Mouse (Mus musculus) layer of hippocampus, postnatal 10 days (tissue): Measurements from ENCODE around the gene Syn3. TPM values are rescaled to one million over a fixed set of nuclear protein-coding genes. Genes with fewer than 3 reads are reported as not detected.
"Not testable (repeated sequence)": the region's sequence is repeated elsewhere in the genome, so short reads cannot be mapped to it uniquely, and the experiment has no call there.

Experiments
- DNase-seq, 2 experiments: peaks; one replicate each; pipeline ENCODE4 v3.0.0; 2021; ENCODE audit warnings: low spot score in 2 of 2
- total RNA-seq, 2 experiments: library from RNA; stranded (reverse); gene quantifications; 2 replicates each; pipeline ENCODE4 v1.2.3; 2021

Syn3 gene
- total RNA-seq, 2 experiments from 2014 or later = 35.1 to 39.6 TPM

DNA sequence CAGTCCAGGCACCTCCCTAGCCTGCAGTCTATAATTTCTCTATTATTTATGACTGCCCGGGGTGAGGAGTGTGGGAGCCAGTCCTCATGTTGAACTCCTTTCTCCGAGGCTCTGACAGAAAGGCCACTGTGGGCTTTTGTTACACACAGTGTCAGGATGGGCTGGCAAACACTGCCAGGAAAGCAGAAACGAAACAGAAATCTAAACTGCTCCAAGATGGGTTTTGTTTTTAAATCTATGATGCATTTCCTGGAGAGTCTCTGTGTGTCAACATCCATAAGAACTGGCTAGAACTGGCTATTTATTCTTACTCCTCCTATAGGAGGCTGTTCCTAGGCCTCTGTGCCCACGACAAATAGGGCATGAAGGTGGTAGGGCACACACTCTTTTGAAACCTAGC is 374.6 kb downstream of the Syn3 start:
- no peak for DNase-seq

DNA sequence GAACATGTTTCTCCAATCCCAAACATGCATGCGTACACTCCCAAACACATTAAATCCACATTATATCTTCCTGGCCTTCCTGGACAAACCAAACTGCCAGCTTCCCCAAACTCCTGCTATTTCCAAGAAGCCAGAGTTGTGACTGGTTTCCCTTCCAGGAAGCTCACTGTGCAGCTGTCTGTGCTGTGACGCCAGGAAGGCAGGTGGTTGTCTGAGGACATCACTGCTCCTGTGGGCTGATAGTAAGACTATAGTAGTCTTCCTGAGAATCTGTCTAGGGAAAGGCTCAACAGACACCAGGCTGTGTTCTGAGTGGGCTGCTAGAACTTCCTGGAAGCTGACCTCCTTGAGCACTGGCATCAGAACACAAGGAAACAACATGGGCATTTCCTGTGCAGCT is 375.5 kb downstream of the Syn3 start:
- DNase-seq = no peak

DNA sequence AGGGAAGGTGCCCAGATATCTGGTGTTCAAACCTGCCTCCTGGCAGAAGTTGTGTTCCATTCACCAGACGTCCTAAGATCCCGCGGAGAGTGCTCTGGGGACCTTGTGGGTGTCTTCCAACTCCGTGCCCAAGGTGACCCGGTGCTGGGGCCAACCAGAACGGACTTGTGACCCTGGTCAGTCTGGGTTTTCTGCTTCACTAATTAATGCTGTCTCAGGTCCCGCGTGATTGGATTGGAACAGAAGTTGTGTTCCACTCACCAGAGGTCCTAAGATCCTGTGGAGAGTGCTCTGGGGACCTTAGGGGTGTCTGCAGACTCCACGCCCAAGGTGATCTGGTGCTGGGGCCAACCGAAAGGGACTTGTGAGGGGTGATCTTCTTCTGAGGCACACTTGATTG is 376.2 kb downstream of the Syn3 start:
- not testable (repeated sequence) for DNase-seq

DNA sequence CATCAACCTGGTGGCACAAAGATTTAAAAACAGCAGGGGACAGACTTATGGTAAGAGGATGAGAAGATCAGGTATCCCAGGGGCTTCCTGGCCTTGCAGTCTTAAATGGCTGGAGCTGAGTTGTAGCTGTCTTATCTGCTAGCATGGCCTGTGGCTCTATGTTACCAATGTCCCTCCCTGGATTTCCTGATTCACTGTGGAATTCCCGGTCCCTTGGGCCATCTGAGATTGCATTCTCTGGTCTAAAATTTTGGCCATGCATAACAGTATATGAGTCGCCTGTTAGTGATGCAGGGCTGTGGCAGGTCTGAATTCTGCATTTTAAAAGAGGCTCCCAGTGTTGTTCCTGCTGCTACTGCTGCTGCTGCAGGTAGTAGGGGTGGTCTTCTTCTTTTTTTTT is 382.4 kb downstream of the Syn3 start:
- DNase-seq = no peak

DNA sequence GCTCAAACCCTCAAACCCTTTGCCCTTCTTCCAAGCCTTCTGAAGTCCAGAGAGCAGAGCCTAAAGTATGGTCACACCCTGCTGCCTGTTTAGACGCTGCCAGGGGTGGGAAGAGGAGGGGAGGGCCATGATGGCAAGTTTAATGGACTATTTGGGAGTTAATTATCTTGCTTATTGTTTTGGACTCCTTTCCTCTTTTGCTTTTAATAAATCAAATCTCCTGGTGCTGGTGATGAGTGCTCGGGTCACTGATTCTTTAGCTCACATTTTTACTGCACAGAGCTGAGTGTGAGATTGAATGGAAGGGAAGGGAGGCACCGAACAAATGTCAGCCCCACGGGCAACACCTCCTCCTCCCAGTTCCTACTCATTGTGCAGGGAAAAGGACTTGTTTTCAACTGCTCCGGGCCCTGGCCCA is 384.3 kb downstream of the Syn3 start:
- DNase-seq = no peak

DNA sequence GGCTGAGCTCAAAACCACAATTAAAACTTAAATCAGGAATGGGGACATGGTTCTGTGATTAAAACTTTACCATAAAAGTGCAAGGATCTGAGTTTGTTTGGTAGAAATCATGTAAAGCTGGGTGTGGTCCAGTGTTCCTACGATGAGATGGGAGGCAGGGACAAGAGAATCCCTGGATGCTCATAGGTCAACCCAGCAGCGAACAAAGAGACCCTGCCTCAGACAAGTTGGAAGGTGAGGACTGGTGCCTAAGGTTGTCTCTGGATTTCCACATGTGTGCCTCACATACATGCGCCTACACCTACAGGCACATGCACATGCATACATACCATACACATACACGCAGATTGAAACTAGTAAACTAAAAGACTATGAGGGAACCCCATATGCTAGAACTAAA is 389.9 kb downstream of the Syn3 start:
- no peak for DNase-seq

DNA sequence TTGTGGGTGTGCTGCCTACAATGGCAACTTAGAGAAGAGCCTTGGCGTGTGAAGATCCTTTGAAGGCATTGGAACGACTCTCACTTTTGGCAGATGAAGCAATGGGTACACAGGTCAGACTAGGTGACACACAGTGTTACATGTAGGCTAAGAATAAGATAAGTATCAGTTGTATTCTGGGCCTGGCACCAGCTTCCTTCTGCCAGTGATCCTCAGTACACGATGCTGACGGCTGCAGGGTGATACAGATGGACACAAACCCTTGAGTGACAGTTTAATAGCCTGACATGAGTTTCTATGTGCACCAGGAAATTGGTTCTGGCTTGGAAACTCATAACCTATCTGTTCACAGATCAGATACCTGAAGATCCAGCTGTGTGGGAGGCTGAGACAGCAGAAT is 391.0 kb downstream of the Syn3 start:
- DNase-seq = no peak

DNA sequence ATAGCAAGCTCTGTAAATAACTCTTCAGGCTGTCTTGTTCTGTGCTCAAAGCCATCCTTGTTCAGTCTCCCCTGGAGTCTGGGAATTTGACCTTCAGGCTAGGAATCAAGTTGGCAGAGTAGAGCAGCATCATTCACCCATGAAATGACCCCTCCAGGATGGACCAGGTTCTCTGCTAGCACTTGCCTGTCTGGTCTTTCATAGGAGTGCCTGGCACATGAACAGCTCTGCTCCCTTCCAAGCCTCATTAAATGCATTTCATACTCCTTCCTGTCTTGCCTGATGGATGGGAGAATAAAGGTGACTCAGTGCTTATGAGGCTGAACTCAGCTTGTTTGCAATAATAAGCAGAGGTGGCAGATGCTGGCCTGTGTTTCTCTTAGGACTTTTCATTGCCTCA is 394.7 kb downstream of the Syn3 start:
- DNase-seq = no peak

DNA sequence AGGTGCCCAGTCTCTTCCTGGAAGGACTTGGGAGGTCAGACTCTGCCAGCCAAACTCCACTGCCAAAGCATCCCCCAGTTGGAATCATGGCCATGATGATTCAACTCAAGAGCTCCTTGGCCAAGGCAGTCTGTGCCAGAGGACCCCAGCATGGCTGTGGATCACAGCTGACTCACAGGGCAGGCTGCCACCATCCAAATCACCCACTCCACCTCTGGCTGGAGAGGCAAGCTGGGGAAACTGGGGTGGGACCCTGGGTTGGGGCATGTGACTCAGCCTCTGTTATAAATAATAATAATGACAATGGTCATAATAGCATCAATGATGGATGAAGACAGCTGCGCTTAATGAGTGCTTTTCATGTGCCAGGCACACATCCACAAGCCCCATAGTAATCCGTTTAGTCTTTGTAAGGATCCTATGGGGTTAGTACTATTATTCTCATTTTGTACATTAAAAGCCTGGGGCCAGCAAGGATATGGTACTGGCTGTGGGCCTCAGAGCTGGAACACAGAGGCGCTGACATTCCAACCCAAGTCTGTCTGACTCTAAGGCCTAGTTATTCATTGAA is 398.3 kb downstream of the Syn3 start:
- peak; percentile 32 to 54 for DNase-seq

DNA sequence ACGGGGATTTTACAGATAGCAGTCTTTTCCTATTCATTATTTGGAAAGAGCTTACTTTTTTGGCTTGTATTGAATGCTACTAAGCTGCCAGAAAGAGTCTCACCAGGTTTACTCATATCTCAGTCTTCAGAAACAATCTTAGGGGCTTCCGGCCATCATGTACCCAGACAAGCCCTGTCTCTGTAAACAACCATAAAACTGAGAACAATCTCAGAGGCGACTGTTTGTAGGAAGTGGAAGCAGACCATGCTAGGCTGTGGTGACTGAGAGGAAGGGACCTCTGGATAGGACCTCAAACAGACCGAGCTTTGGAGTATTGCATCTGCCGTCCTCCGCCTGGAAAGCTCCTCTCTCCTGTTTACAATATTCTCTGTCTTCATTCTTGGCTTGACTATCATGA is 400.3 kb downstream of the Syn3 start:
- DNase-seq = no peak

DNA sequence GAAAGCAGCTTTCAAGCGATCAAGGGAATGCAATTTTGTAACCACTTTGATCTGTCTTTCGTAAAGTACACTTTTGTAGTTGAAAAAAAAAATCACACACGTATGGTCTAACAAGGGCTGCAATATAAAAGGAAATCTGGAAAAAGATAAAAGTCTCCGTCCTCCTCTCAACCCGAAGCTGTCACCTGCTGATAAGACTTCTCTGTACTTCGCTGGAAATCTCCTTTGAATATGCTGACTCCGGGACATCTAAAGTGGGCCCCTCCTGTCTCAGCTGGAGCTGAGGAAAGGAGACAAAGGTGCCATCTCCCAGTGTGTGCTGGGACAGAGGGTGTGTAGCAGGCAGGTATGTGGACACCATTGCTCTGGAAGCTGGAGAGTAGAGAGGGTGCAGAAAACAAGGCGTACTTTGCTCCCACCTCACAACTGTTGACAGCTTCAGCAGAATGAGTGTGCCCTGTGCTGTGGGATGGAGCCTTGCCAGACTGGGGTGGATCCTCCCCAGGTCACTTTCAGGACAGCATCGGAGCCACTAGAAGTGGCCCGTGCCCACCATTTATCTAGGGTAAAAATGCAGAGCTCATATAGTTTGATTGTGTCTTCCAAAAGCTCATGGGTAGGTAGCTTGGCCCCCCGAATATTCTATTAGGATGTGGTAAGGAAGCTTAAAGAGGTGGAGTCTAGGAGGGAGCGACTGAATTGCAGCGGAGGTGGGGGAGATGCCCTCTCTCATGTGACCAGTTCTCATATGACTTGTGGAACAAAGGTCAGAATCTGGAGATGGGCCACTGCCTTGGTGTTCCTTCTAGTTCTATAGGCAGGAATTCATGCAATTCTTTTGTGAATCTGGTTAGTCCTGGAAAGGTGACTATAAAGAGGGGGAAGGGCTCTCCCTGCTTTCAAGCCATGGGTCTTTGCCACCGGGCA is 405.3 kb downstream of the Syn3 start:
- no peak for DNase-seq

DNA sequence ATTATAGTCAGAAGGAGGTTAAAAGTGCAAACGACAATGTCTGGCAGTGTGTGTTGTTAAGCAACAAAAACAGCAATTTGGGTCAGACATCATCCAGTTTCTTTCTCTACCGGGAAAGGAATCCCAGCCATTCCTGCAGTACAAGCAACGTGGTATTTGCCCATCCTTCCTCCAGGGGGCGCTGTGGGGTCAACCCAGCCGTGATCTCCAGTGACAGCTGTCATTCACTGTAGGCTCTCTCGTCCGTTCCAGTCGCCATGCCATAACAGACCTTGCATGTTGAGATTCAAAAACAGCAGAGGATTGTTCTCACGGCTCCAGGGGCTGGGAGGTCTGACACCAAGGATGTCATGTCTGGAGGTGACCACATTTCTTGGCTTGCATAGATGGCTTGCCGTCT is 406.8 kb downstream of the Syn3 start:
- peak in 1 of 2 experiments; percentile 47 for DNase-seq

DNA sequence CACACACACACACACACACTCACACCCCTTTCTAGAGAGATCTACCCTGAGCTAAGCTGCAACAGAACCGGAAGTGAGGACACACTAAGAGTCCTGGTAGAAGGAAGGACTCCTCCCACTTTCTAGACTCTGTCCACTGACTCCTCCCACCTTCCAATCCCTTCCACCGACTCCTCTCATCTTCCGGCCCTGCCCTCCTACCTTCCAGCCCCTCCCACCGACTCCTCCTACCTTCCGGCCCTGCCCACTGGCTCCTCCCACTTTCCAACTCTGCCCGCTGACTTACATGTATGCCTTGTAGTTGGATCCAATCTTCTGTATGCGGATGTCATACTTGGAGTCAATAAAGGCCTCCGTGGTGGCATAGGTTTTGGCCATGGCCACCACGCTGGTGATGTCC is 418.8 kb downstream of the Syn3 start:
- DNase-seq = no peak

DNA sequence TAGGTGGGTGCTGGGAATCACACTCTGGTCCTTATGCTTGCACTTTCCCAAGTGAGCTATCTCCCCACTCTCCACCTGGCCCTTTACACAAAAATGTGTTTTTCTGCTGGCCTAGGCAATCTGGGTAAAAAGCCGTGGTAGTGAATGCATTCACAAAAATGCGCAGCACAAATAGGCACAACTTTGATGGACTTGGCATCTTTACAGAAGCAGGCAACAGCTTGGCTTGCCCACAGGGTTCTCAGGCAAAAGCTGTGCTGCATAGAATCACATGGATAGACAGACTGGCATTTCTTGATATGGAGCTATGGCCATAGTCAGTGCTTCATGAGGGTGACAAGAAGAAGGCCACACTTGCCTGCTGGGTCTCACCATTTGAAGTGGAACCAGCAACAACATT is 419.9 kb downstream of the Syn3 start:
- DNase-seq = no peak

DNA sequence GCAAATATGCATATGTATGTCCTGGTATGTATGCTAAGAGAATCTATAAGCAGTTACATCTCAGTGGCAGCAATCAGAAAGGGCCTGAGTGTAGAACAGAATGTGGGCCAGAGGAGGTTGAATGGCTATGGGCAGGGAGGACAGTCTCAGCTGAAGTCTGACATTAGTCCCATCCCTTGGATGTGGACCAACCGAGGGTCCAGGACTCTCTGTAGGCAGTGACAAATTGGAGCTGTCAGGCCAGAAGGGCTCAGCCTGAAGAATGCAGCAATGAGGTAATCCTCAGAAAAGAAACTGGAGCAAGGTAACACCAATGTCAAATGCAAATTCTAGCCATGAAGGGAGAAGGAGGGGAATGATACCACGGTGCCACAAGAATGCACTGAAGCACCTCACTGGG is 421.4 kb downstream of the Syn3 start:
- no peak for DNase-seq

DNA sequence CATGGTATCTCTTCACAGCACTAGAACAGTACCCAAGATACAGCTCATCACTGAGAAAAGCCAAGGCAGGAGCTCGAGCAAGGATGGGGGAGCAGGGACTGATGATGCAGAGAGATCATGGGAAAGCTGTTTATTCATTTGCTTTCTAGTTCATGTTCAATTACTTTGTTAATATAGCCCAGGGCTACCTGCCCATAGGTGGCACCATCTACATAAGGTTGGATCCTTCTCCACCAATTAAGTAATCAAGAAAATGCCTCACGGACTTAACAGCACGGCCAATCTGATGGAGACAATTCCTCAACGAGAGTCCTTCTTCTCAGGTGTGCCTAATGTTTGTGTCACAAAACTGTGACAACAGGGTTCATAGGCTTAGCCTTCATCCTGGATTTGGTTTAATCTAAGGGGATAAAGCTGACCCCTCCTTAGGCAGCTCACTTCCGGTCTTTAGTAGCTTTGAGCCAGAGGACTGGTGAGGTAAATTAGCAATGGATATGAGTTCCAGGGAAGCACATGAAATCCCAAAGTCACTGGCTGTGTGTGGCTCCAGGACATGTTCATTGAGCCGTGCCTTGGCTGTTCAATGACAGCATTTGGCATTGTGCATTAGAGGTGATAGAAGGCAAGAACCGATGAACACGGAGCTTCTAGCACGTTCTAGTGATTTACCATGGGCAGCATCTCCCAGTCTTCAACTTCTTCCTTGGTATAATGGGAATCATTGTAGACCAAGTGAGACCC is 423.6 kb downstream of the Syn3 start:
- DNase-seq = no peak

DNA sequence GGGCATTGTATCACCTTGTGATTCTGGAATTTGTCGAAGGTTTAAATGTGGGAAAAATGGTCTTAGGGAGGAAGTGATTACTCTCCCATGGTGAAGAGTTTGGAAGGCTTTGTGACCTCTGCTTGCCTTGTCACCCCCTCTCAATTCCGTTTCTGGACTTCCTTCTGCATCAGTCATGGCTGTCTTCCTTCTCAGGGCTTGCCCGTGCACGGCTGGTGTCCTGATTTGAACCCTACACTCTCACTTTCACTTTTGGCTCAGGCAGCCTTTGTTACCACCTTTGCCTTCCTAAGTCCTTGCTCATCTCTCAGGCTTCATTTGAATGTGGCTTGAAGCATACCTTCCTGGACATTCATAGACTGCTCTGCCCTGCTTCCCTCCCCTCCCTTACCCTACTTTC is 424.6 kb downstream of the Syn3 start:
- no peak for DNase-seq

DNA sequence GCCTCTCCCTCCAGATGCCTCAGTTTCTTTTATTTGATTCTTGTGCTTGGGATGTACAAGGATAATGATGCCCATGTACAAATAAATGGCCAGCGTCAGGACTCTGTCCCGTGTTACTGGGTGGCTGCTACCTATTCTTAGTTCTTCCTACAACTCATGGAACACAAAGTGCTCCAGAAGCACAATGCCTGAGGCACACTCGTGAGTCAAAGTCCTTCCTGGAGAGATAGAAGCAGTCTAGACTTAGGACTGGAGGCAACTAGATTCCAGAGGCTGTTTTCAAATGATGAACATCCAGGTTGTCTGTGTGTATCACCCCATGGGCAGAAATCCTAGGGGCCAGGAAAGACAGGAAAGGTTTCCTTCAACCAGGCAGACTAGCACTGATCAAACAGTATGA is 427.9 kb downstream of the Syn3 start:
- DNase-seq = no peak

DNA sequence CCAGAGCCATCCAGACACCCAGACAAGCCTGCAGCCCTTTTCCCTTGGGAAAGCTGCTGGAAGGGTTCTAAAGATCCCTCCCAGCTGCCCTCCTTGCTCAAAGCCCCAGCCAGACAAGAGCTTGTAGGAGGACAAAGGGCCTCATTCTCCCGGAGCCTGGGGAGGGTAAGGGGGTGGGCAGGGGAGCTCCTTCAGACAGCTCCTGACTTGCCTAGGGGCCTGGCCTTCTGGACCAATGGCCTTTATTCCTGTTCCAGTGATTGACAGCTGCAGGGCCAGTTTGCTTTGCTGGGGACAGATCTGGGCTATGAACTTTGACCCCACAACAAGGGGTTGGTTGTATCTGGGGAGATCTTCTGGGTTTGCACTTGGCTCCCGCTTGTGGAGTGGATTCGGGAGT is 429.4 kb downstream of the Syn3 start:
- DNase-seq = no peak

DNA sequence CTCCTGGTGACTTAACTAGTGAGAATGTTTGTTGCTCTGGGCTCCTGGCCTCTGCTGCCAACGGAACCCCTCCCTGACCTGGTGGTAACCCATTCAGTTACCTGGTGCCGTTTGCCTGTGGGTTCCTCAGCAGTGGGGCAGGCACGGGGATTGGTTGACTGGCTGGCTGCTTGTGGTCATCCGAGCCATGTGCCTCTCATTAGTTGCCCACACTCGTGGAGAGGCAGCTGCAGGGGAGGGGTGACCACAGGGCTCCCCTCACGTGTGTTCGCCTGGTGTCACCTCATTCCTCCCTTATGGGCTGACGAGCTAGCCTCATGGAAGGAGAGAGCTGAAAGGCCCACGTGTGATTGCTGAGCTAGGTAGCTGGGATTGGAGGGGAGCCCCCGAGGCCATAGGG is 430.8 kb downstream of the Syn3 start:
- DNase-seq = no peak

DNA sequence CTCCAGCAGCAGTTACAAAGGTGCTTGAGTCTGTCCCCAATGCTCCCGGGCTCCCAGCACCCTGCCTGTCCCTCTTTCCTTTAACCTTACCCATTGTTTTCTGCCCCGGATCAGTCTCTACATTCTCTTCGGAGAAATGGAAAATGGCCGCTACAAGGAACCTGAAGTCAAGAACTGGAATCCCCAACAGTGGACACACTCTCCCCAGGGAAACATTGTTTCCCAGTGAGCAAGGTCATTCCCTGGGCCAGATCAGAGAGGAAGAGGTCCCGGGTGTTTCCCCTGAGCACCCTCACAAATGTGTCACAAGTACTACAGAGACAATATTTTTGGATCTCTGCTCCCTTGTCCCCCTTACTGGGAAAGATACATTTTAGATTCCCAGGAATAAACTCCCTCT is 432.0 kb downstream of the Syn3 start:
- DNase-seq = no peak

DNA sequence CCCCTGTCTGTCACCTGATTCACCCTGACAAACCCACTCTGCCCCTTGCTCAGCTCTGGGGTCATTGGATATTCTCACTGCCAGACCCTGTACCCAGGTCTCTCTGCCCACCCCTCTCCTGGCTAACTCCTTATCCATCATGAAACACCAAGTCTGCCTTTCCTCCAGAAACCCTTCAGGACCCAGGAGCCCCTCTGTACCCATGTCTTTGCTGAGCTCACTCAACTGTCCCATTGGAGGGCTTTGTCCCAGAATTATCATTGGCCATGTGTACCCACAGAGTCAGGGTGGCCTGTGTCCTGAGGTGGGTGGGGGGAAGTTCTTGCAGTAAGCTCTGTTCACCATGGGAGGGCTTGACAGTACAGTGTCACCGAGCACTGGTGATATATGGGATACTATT is 433.0 kb downstream of the Syn3 start:
- DNase-seq = no peak
